Mouse (Mus musculus): ENCODE data around the gene Vmn1r66.
"Not testable (repeated sequence)": the region's sequence is repeated elsewhere in the genome, so short reads cannot be mapped to it uniquely, and the experiment has no call there.

Gene Vmn1r66

GRCm38 (mm10) chr7:10277906-10278305, at the start of gene Vmn1r66:
Gene Vmn1r66 (minus strand): TSS chr7:10278006.
- no peak for DNase-seq

GRCm38 (mm10) chr7:10325462-10325861, 47.7 kb upstream of the Vmn1r66 start:
- not testable (repeated sequence) for DNase-seq

- no peak for DNase-seq
Measured at GRCm38 (mm10) chr7:10252075-10252474, 25.7 kb downstream of the Vmn1r66 start.

- no peak for DNase-seq
Measured at GRCm38 (mm10) chr7:10249146-10249545, 28.7 kb downstream of the Vmn1r66 start.
